Mouse (Mus musculus) stomach, embryonic 16.5 days (tissue): ENCODE results near the gene Gm36079. TPM values are rescaled to one million over a fixed set of nuclear protein-coding genes. Genes with fewer than 3 reads are reported as not detected.
"Not testable (repeated sequence)": the region's sequence is repeated elsewhere in the genome, so short reads cannot be mapped to it uniquely, and the experiment has no call there.

Experiments used
- ATAC-seq: fragments of 200-750 bp; cut with Nextera tagmentation; 2 replicates; pipeline ENCODE4 v1.8.0; 2017; ENCODE audit warnings: moderate number of reproducible peaks, moderate TSS enrichment; ENCODE audit not compliant: insufficient read depth, low FRiP score
- H3K27ac ChIP-seq: fragments of 300-500 bp; sonication (generic); 2 replicates; pipeline ENCODE4 v1.5.1; 2014; ENCODE audit warnings: low read length
- H3K27me3 ChIP-seq: fragments of 300-500 bp; sonication (generic); 2 replicates; pipeline ENCODE4 v1.6.1; 2014; ENCODE audit warnings: low read length, control low read depth, mixed read lengths; ENCODE audit not compliant: control insufficient read depth, insufficient read depth
- H3K36me3 ChIP-seq: fragments of 300-500 bp; sonication (generic); 2 replicates; pipeline ENCODE4 v1.6.1; 2014; ENCODE audit warnings: low read length; ENCODE audit not compliant: control insufficient read depth, insufficient read depth
- H3K4me1 ChIP-seq: fragments of 300-500 bp; sonication (generic); 2 replicates; pipeline ENCODE4 v1.6.1; 2014; ENCODE audit warnings: low read length, control low read depth, mixed read lengths; ENCODE audit not compliant: control insufficient read depth, insufficient read depth
- H3K4me2 ChIP-seq: fragments of 300-500 bp; sonication (generic); 2 replicates; pipeline ENCODE4 v1.6.1; 2014; ENCODE audit warnings: low read depth, low read length, mixed read lengths
- H3K4me3 ChIP-seq: fragments of 300-500 bp; sonication (generic); replicated peaks from 2 replicates; pipeline ENCODE4 v1.5.1; 2014; ENCODE audit warnings: mild to moderate bottlenecking, low read length
- H3K9ac ChIP-seq: fragments of 300-500 bp; sonication (generic); 2 replicates; pipeline ENCODE4 v1.6.1; 2014; ENCODE audit warnings: low read length
- H3K9me3 ChIP-seq: fragments of 300-500 bp; sonication (generic); replicated peaks from 2 replicates; pipeline ENCODE4 v1.6.1; 2016; ENCODE audit warnings: low read length, control low read depth; ENCODE audit not compliant: control insufficient read depth
- WGBS: fragments of 180-500 bp; shearing (Covaris S2); extraction: QIAGEN DNeasy Blood & Tissue Kit; methylation state at CpG from one replicate; pipeline ENCODE4 v1.1.7; 2014; 5-methylcytosine and 5-hydroxymethylcytosine counted together
- polyA plus RNA-seq: library from polyadenylated mRNA; unstranded; fragments of >200 nt; fragmentation: Nextera tagmentation; extraction: Ambion mirVana; gene quantifications from 2 replicates; pipeline ENCODE4 v1.2.1, GENCODE M21; 2015

The Gm36079 gene
- polyA plus RNA-seq, 1 experiment from 2014 or later, result not detected

- WGBS, result no CpG with 5 or more reads among the region's 22 CpGs
- not testable (repeated sequence) for H3K9ac ChIP-seq, H3K4me1 ChIP-seq, ATAC-seq, H3K36me3 ChIP-seq, H3K27me3 ChIP-seq, H3K9me3 ChIP-seq, H3K27ac ChIP-seq, H3K4me3 ChIP-seq, H3K4me2 ChIP-seq
Measured at GRCm38 (mm10) chr13:119998442-119999086, 28.2 kb downstream of the Gm36079 start.

GRCm38 (mm10) chr13:119991917-119992496 lies 34.8 kb downstream of the Gm36079 start:
- not testable (repeated sequence) for H3K9ac ChIP-seq, H3K4me1 ChIP-seq, H3K36me3 ChIP-seq, H3K9me3 ChIP-seq, H3K4me3 ChIP-seq, ATAC-seq, H3K4me2 ChIP-seq, H3K27ac ChIP-seq, H3K27me3 ChIP-seq
- WGBS, result no CpG with 5 or more reads among the region's 10 CpGs

GRCm38 (mm10) chr13:119991264-119991663 lies 35.5 kb downstream of the Gm36079 start:
- H3K4me2 ChIP-seq, H3K4me1 ChIP-seq, H3K27me3 ChIP-seq, ATAC-seq, H3K36me3 ChIP-seq, H3K9ac ChIP-seq, H3K9me3 ChIP-seq, H3K4me3 ChIP-seq, H3K27ac ChIP-seq: not testable (repeated sequence)
- no CpG with 5 or more reads among the region's 13 CpGs for WGBS

Other genes with a start within 250 kb of the Gm36079 start
- gene Zfp131, start 236.1 kb downstream of the Gm36079 start, polyA plus RNA-seq, result 22.9 and 30.2 TPM in 2 replicates
- gene AF067063, start 196.8 kb downstream of the Gm36079 start, polyA plus RNA-seq, result not detected in 2 replicates
- gene D13Ertd608e, start 191.0 kb downstream of the Gm36079 start, polyA plus RNA-seq, result not detected in 2 replicates
- gene Tcstv1, start 132.2 kb downstream of the Gm36079 start, polyA plus RNA-seq, result not detected in 2 replicates
- not detected in 2 replicates for gene Gm21761, start 97.7 kb downstream of the Gm36079 start, polyA plus RNA-seq
- not detected in 2 replicates for gene B020031M17Rik, start 76.2 kb downstream of the Gm36079 start, polyA plus RNA-seq
- 0.12 TPM in 1 of 2 replicates, not detected in the other for gene Gm21188, start 25.2 kb upstream of the Gm36079 start, polyA plus RNA-seq
- gene Gm20767, start 113.2 kb upstream of the Gm36079 start, polyA plus RNA-seq, result not detected in 2 replicates
- not detected in 2 replicates for gene Gm21818, start 145.4 kb upstream of the Gm36079 start, polyA plus RNA-seq
- not detected in 2 replicates for gene Gm21762, start 188.9 kb upstream of the Gm36079 start, polyA plus RNA-seq
- not detected in 2 replicates for gene Gm21731, start 212.1 kb upstream of the Gm36079 start, polyA plus RNA-seq
- gene AF067061, start 236.1 kb upstream of the Gm36079 start, polyA plus RNA-seq, result not detected in 2 replicates